Mouse (Mus musculus) forebrain, embryonic 11.5 days (tissue): ENCODE data around the gene Gm20422. TPM values are rescaled to one million over a fixed set of nuclear protein-coding genes. Genes with fewer than 3 reads are reported as not detected.
"Not testable (repeated sequence)": the region's sequence is repeated elsewhere in the genome, so short reads cannot be mapped to it uniquely, and the experiment has no call there.

Source experiments
- ATAC-seq: fragments of 200-750 bp; cut with Nextera tagmentation; replicated peaks from 2 replicates; pipeline ENCODE4 v1.8.0; 2017; ENCODE audit warnings: moderate TSS enrichment; ENCODE audit not compliant: low FRiP score
- DNase-seq: peaks from one replicate; pipeline ENCODE4 v3.0.0-alpha.2; 2017; ENCODE audit warnings: low spot score
- H3K27ac ChIP-seq: fragments of 300-500 bp; sonication (generic); 2 replicates; pipeline ENCODE4 v1.5.1; 2014; ENCODE audit warnings: low read depth, low read length
- H3K27me3 ChIP-seq: fragments of 300-500 bp; sonication (generic); 2 replicates; pipeline ENCODE4 v1.6.1; 2014; ENCODE audit warnings: mild to moderate bottlenecking, low read length, mixed read lengths; ENCODE audit not compliant: control insufficient read depth, insufficient read depth
- H3K36me3 ChIP-seq: fragments of 300-500 bp; sonication (generic); 2 replicates; pipeline ENCODE4 v1.6.1; 2014; ENCODE audit warnings: mild to moderate bottlenecking, low read length, moderate library complexity, mixed read lengths; ENCODE audit not compliant: control insufficient read depth, insufficient read depth
- H3K4me1 ChIP-seq: fragments of 300-500 bp; sonication (generic); replicated peaks from 2 replicates; pipeline ENCODE4 v1.6.1; 2014; ENCODE audit warnings: low read length, mixed read lengths; ENCODE audit not compliant: control insufficient read depth, insufficient read depth
- H3K4me2 ChIP-seq: fragments of 300-500 bp; sonication (generic); 2 replicates; pipeline ENCODE4 v1.6.1; 2014; ENCODE audit warnings: low read depth, mild to moderate bottlenecking, low read length, moderate library complexity, mixed read lengths; ENCODE audit not compliant: severe bottlenecking
- H3K4me3 ChIP-seq: fragments of 300-500 bp; sonication (generic); 2 replicates; pipeline ENCODE4 v1.5.1; 2014; ENCODE audit warnings: low read depth, low read length
- H3K9ac ChIP-seq: fragments of 300-500 bp; sonication (generic); 2 replicates; pipeline ENCODE4 v1.6.1; 2014; ENCODE audit warnings: low read length
- H3K9me3 ChIP-seq: fragments of 300-500 bp; sonication (generic); 2 replicates; pipeline ENCODE4 v1.6.1; 2016; ENCODE audit warnings: low read length, mixed read lengths; ENCODE audit not compliant: control insufficient read depth
- WGBS: fragments of 180-500 bp; shearing (Covaris S2); extraction: QIAGEN DNeasy Blood & Tissue Kit; methylation state at CpG from one replicate; pipeline ENCODE4 v1.1.7; 2014; 5-methylcytosine and 5-hydroxymethylcytosine counted together
- polyA plus RNA-seq: library from polyadenylated mRNA; unstranded; fragments of >200 nt; fragmentation: Nextera tagmentation; extraction: Ambion mirVana; gene quantifications from 2 replicates; pipeline ENCODE4 v1.2.1, GENCODE M21; 2014

Gm20422 gene
- polyA plus RNA-seq, 1 experiment from 2014 or later = 0.91 TPM

DNA sequence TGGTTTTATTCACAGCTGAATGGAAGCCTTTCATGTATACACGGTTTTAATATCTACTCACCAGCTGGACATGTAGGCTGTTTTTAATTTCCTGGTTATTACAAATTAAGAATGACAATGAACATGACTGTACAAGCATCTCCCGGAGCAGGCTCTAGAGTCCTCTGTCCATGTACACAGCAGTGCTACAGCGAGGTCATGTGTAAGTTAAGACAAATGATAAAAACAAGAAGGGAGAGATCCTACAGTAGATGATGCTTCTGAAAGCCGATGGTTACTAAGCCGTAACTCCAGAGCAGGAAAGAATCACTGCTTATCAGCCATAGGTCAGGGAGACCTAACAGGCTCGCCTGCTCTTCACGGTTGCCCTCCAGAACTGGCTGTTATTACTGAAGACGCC is 61.2 kb downstream of the Gm20422 start:
- Histone ChIP-seq H3K9me3 (no peaks in the 10 kb centered on the region), H3K4me2 (no peak overlapping the region), H3K4me1 (peaks cover 5% of the 10 kb centered on the region), H3K4me3 (no peak overlapping the region), H3K9ac (no peak overlapping the region), H3K27ac (no peak overlapping the region), H3K36me3 (peaks cover 7% of the 10 kb centered on the region), H3K27me3 (no peaks in the 10 kb centered on the region)
- ATAC-seq = no peak
- DNase-seq = no peak
- 93% methylated on average over 8 of the region's 8 CpGs for WGBS

DNA sequence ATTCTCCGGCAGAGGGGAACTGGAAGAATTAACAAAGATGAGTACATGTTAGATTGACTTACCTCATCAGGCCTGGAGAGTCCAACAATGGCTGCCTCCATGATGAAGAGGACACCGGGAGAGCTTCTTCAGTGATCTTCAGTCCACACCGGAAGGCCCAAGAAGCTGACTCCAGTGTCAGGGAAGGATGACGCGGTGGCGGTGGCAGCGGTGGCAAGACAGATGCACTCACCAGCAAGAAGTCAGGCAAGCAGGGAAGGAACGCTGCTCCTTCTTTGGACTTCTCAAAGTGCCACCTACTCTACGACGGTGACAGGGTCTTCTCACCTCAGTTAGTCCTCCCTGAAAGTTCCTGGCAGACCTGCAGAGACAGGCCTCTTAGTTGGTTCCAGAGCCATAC is 64.1 kb downstream of the Gm20422 start, which contains the start of gene Zfp869:
Gene Zfp869 (minus strand): TSS at position 101 of the 400 bp plus-strand sequence.
- H3K27ac ChIP-seq, H3K4me1 ChIP-seq, H3K27me3 ChIP-seq, H3K9me3 ChIP-seq, ATAC-seq, DNase-seq, H3K4me2 ChIP-seq, H3K9ac ChIP-seq, H3K4me3 ChIP-seq: not testable (repeated sequence)
- H3K36me3 ChIP-seq = peaks cover 33% of the 10 kb centered on the region
- WGBS = 95% methylated on average over 10 of the region's 10 CpGs

DNA sequence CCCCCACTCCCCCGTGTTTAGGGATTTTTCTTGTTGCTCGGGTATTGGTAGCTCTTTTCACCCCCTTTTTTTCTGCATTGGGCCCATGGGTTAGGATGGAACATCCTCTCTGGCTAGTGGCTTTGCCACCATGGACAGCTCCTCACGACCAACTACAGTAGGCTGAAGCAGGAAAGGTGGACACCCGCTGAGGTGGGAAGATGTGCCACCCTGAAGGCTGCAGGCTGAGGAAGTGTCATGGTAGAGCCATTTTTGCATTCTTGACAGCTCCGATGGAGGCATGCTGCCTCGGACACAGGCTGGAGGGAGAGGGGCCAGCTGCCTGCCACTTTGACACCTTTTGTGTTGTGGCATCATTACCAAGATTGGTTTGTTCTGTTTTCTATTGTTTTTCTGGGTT is 72.9 kb downstream of the Gm20422 start:
- H3K9ac ChIP-seq = no peak overlapping the region
- no peak overlapping the region for H3K27ac ChIP-seq
- ATAC-seq (no peak), DNase-seq (no peak)
- H3K4me1 ChIP-seq = no peaks in the 10 kb centered on the region
- no peaks in the 10 kb centered on the region for H3K9me3 ChIP-seq
- H3K36me3 ChIP-seq = peaks cover 23% of the 10 kb centered on the region
- H3K27me3 ChIP-seq = no peaks in the 10 kb centered on the region
- WGBS = 80% methylated on average over 6 of the region's 6 CpGs
- H3K4me2 ChIP-seq = no peak overlapping the region
- no peak overlapping the region for H3K4me3 ChIP-seq

Other genes starting within 250 kb of the Gm20422 start
- 35.6 and 37.7 TPM in 2 replicates for gene Zfp868, start 149.3 kb downstream of the Gm20422 start, polyA plus RNA-seq
- 2.8 and 3.0 TPM in 2 replicates for gene Zfp964, start 120.4 kb downstream of the Gm20422 start, polyA plus RNA-seq
- gene Zfp869, start 64.2 kb downstream of the Gm20422 start, polyA plus RNA-seq = 31.6 and 37.8 TPM in 2 replicates
- 5.8 and 8.2 TPM in 2 replicates for gene Zfp963, start 24.9 kb downstream of the Gm20422 start, polyA plus RNA-seq
- 53.6 and 58.4 TPM in 2 replicates for gene Atp13a1, start 16.3 kb upstream of the Gm20422 start, polyA plus RNA-seq
- 45.0 and 45.8 TPM in 2 replicates for gene Zfp866, start 16.3 kb upstream of the Gm20422 start, polyA plus RNA-seq
- 9.9 and 11.0 TPM in 2 replicates for gene Gmip, start 33.8 kb upstream of the Gm20422 start, polyA plus RNA-seq
- 1.1 and 1.3 TPM in 2 replicates for gene Lpar2, start 47.5 kb upstream of the Gm20422 start, polyA plus RNA-seq
- 48.7 and 50.3 TPM in 2 replicates for gene Pbx4, start 57.6 kb upstream of the Gm20422 start, polyA plus RNA-seq
- gene Cilp2, start 112.8 kb upstream of the Gm20422 start, polyA plus RNA-seq = 0.20 and 0.35 TPM in 2 replicates
- gene Tssk6, start 127.3 kb upstream of the Gm20422 start, polyA plus RNA-seq = 5.2 and 6.0 TPM in 2 replicates
- 153 and 155 TPM in 2 replicates for gene Ndufa13, start 127.7 kb upstream of the Gm20422 start, polyA plus RNA-seq
- 4.0 and 4.4 TPM in 2 replicates for gene Yjefn3, start 127.8 kb upstream of the Gm20422 start, polyA plus RNA-seq
- 81.7 and 88.6 TPM in 2 replicates for gene Gatad2a, start 221.5 kb upstream of the Gm20422 start, polyA plus RNA-seq